Mouse (Mus musculus) heart, adult 2 months (tissue): Measurements from ENCODE around the gene Wnt1.

ENCODE experiments used
- CTCF ChIP-seq: fragments of 200-600 bp; IDR thresholded peaks from 2 replicates; pipeline ENCODE4 v1.8.1; 2022; ENCODE audit warnings: antibody characterized with exemption, mild to moderate bottlenecking, moderate library complexity
- POLR2A ChIP-seq: fragments of 200-500 bp; IDR thresholded peaks from 2 replicates; pipeline ENCODE4 v1.6.1; 2011; ENCODE audit warnings: mild to moderate bottlenecking, low read depth, low read length, control low read depth; ENCODE audit not compliant: insufficient read depth

GRCm38 (mm10) chr15:98820937-98821336 is 31.3 kb downstream of the Wnt1 start:
- no peak for TF ChIP-seq CTCF
- no peak for TF ChIP-seq POLR2A
